Mouse (Mus musculus) limb, embryonic 11.5 days (tissue): ENCODE measurements around the gene Rab40c. TPM values are rescaled to one million over a fixed set of nuclear protein-coding genes. Genes with fewer than 3 reads are reported as not detected.

ENCODE experiments used
- ATAC-seq: fragments of 200-750 bp; cut with Nextera tagmentation; 2 replicates; pipeline ENCODE4 v1.8.0; 2017; ENCODE audit warnings: low read depth; ENCODE audit not compliant: insufficient number of reproducible peaks, low FRiP score, low TSS enrichment
- DNase-seq: peaks from one replicate; pipeline ENCODE4 v3.0.0-alpha.2; 2015; ENCODE audit warnings: low spot score
- H3K27ac ChIP-seq: fragments of 300-500 bp; sonication (generic); replicated peaks from 2 replicates; pipeline ENCODE4 v1.5.1; 2014; ENCODE audit warnings: low read depth, mild to moderate bottlenecking, low read length
- H3K27me3 ChIP-seq: fragments of 300-500 bp; sonication (generic); 2 replicates; pipeline ENCODE4 v1.6.1; 2014; ENCODE audit warnings: mild to moderate bottlenecking, low read length, mixed read lengths; ENCODE audit not compliant: control insufficient read depth, insufficient read depth
- H3K36me3 ChIP-seq: fragments of 300-500 bp; sonication (generic); 2 replicates; pipeline ENCODE4 v1.6.1; 2014; ENCODE audit warnings: mild to moderate bottlenecking, low read length, moderate library complexity, mixed read lengths; ENCODE audit not compliant: control insufficient read depth, insufficient read depth
- H3K4me1 ChIP-seq: fragments of 300-500 bp; sonication (generic); 2 replicates; pipeline ENCODE4 v1.6.1; 2014; ENCODE audit warnings: low read length, mixed read lengths; ENCODE audit not compliant: control insufficient read depth, insufficient read depth
- H3K4me2 ChIP-seq: fragments of 300-500 bp; sonication (generic); 2 replicates; pipeline ENCODE4 v1.6.1; 2014; ENCODE audit warnings: low read depth, mild to moderate bottlenecking, moderate library complexity; ENCODE audit not compliant: severe bottlenecking
- H3K4me3 ChIP-seq: fragments of 300-500 bp; sonication (generic); 2 replicates; pipeline ENCODE4 v1.5.1; 2014; ENCODE audit warnings: low read depth, low read length
- H3K9ac ChIP-seq: fragments of 300-500 bp; sonication (generic); 2 replicates; pipeline ENCODE4 v1.6.1; 2014; ENCODE audit warnings: mild to moderate bottlenecking, low read length
- H3K9me3 ChIP-seq: fragments of 300-500 bp; sonication (generic); 2 replicates; pipeline ENCODE4 v1.6.1; 2016; ENCODE audit warnings: low read length; ENCODE audit not compliant: control insufficient read depth
- WGBS: fragments of 180-500 bp; shearing (Covaris S2); extraction: QIAGEN DNeasy Blood & Tissue Kit; methylation state at CpG from one replicate; pipeline ENCODE4 v1.1.7; 2014; 5-methylcytosine and 5-hydroxymethylcytosine counted together
- polyA plus RNA-seq: library from polyadenylated mRNA; unstranded; fragments of >200 nt; fragmentation: Nextera tagmentation; extraction: Ambion mirVana; gene quantifications from 2 replicates; pipeline ENCODE4 v1.2.1, GENCODE M21; 2014

Rab40c gene
- 19.2 and 19.7 TPM in 2 replicates for polyA plus RNA-seq

DNA sequence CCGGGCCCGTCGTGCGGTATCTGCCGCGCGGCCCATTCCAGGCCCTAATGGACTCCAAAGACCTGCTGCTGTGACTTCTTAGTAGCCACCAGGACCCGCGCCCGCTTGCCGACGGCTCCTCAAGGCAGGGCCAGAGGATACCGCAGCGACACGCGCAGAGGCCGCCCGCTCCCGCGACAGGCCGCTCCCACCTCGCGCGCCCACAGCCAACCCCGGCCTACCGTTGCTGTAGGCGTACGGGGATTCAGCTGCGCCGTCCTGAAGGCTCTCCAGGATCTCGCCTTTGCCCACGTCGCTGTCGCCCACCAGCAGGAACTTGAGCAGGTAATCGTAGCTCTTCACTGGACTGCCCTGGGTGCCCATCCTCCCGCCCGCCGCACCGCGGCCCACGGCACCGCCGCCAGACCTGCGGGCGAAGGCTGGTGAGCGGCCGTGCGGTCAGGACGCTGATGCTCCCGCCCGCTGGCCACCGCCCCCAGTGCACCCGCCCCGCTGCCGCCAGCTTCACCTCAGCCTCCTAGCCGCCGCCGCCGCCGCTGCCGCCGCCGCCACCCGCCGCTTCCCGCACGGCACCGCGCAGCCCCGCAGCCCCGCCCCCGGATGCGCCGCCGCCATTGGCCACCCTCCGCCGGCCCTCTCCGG, at the start of gene Rab40c:
TSS of gene Rab40c (minus strand) at position 584 of the 642 bp plus-strand sequence.
- Histone ChIP-seq H3K4me2 (peak within 1 kb of the TSS; percentile 95), H3K27ac (peak within 1 kb of the TSS; percentile 74; the same call in 1 of the 2 replicates), H3K36me3 (no peaks in the 10 kb centered on the region), H3K9me3 (no peaks in the 10 kb centered on the region), H3K4me3 (peak within 1 kb of the TSS; percentile 94), H3K4me1 (peaks cover 5% of the 10 kb centered on the region), H3K27me3 (no peaks in the 10 kb centered on the region), H3K9ac (peak within 1 kb of the TSS; percentile 78)
- WGBS, result under 1% methylated on average over 56 of the region's 78 CpGs
- DNase-seq (peak; percentile 50), ATAC-seq (peak; percentile 1; the same call in 1 of the 2 replicates)

DNA sequence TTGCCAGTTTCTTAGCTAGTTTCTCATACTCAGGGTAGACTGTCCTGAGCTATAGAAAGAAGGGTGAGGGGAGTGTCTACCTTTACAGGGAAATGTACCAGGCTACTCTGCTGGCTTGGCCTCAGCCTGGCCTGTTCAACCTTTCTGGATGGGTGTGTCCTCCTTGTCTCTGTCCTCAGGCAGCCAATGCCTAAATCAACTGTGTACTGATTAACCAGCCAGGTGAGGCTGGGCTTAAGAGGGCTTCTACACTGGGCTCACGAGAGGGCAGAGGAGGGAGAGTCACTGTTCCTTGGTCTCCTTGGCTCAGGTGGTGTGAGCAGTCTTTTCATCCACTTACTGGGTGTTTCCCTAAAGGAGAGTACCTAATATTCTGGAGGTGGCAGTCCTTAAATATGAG, 48.6 kb upstream of the Rab40c start:
- Histone ChIP-seq H3K4me2 (no peak overlapping the region), H3K9ac (no peak overlapping the region), H3K4me1 (no peaks in the 10 kb centered on the region), H3K9me3 (no peaks in the 10 kb centered on the region), H3K27ac (no peak overlapping the region), H3K27me3 (no peaks in the 10 kb centered on the region), H3K36me3 (peaks cover 10% of the 10 kb centered on the region), H3K4me3 (no peak overlapping the region)
- no peak for ATAC-seq
- WGBS, result 53% methylated on average over 1 of the region's 1 CpGs
- no peak for DNase-seq

DNA sequence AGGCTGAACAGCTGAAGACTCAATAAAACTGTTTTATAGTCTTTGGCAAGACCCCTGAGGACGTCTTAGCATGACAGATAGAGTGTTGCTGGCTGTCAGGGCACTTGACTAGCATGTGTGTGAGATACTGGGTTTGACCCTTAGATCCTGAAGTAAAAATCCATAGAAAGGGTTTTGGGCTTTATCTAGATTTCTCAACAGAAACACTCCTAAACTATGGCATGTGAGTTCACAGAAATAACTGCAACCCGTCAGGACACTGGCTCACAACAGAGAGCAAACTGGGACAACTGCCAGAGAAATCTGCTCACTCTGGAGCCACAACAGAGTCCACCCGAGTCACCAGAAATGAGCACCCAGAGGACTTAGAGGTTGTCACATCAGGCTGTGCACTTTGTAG, 48.1 kb upstream of the Rab40c start:
- DNase-seq (no peak), ATAC-seq (no peak)
- Histone ChIP-seq H3K9ac (no peak overlapping the region), H3K27ac (no peak overlapping the region), H3K27me3 (no peaks in the 10 kb centered on the region), H3K4me2 (no peak overlapping the region), H3K9me3 (no peaks in the 10 kb centered on the region), H3K4me3 (no peak overlapping the region), H3K36me3 (peaks cover 12% of the 10 kb centered on the region), H3K4me1 (no peaks in the 10 kb centered on the region)
- 53% methylated on average over 3 of the region's 3 CpGs for WGBS

DNA sequence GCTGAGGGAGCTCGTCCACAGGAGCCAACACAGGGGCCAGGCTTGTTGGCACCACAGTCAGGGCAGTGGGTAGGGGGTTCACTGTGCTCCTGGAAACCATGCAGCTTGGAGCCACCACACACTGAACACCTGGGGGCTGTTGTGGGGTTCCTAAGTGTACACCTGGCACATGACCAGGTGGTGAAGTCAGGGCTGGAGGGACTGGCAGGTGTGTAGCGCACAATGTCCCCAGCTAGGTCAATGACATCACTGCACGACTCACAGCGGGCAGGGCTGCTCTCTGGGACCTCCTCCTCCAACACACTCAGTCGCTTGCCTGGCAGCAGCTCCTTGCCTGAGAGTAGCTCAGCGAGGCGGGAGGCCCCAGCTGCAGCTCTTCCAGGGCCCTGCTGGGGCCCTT, 44.7 kb upstream of the Rab40c start:
- Histone ChIP-seq H3K27me3 (no peaks in the 10 kb centered on the region), H3K36me3 (peaks cover 14% of the 10 kb centered on the region), H3K4me3 (no peak overlapping the region), H3K9ac (no peak overlapping the region), H3K27ac (no peak overlapping the region), H3K9me3 (no peaks in the 10 kb centered on the region), H3K4me2 (no peak overlapping the region), H3K4me1 (no peaks in the 10 kb centered on the region)
- WGBS, result 93% methylated on average over 7 of the region's 7 CpGs
- DNase-seq (no peak), ATAC-seq (no peak)

DNA sequence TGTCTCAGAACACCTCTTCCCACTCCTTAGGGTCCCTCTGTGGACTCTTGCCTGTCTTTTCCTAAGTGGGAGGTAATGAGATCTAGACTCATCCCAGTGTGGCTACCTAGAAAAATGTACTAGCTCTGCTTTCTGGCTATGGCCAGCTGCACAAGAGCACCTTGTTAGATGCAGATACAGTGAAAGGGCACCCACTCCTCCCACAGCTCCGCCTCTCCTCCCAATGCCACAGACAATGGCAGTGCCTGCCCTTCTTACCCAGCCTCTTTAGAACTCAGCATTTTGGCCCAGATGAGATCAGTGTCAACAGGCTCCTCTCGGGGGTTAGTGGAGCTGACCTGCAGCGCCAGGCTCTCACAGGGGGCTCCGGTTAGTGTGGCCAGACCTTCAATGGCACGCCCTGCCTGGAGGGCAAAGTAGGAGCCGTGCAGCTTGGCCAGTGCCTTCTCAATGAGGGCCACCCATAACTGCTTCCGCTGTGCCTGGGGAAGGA, 42.9 kb upstream of the Rab40c start:
- no peak overlapping the region for H3K27ac ChIP-seq
- no peak overlapping the region for H3K4me3 ChIP-seq
- H3K9me3 ChIP-seq, result no peaks in the 10 kb centered on the region
- no peak overlapping the region for H3K4me2 ChIP-seq
- H3K27me3 ChIP-seq, result no peaks in the 10 kb centered on the region
- WGBS, result 95% methylated on average over 7 of the region's 7 CpGs
- peaks cover 14% of the 10 kb centered on the region for H3K36me3 ChIP-seq
- H3K9ac ChIP-seq, result no peak overlapping the region
- ATAC-seq (no peak), DNase-seq (no peak)
- H3K4me1 ChIP-seq, result no peaks in the 10 kb centered on the region

DNA sequence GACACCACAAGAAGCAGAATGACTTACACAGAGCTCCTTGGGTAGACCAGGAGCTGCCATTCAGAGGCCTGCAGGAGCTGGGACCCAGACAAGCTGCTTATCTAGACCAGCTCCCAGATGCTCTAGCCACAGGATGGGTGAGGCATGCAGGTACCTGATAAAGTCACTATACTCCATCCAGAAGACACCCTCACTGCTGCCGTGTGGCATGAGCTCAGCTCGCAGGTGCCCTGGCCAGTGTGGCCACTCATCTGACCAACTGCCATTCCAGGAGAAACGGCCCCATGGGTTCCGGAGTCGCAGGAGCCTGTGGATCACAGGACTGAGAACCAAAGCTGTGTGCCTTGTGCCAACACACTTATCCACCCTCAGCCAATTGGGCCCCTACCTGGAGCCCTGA, 42.0 kb upstream of the Rab40c start:
- WGBS, result 91% methylated on average over 5 of the region's 5 CpGs

DNA sequence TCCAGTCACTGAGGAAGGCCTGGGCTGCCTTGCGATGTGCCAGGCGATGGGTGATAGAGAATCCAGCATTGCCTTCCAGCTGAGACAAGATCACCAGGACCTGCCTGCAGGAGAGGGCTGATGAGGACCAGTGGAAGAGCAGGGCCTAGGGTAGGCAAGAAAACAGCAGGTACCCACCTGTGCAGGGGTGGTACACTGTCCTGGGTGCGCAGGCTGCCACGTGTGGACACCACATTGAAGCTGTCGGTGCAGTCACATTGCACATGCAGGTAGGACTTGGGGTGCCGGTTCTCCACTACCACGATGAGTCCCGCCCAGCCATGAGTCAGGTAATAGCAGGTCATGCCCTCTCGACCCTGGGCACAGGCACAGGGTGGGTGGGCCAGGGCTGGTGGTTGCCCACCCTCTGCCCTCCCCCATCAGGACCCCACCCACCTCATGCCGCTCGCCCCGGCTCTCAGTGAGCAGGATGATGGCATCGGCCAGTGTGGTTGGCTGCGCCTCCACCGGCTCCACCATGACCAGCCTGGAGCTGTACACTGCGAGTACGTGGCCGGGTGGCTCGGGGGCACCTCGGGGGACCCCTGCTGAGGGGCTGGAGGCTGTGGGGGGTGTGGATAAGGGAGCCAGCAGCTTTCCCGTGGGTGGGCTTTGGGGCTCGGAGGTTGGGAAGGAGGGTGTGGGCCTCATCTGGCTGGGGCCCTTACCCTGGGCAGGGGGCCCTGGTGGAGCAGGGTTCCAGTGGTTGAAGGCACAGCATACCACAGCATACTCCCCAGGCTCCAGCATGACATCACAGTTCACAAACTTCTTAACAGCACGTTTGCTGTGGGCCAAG, 40.3 kb upstream of the Rab40c start:
- 90% methylated on average over 23 of the region's 23 CpGs for WGBS
- Histone ChIP-seq H3K27me3 (no peaks in the 10 kb centered on the region), H3K4me2 (no peak overlapping the region), H3K4me3 (no peak overlapping the region), H3K4me1 (no peaks in the 10 kb centered on the region), H3K36me3 (peaks cover 10% of the 10 kb centered on the region), H3K9me3 (no peaks in the 10 kb centered on the region), H3K9ac (no peak overlapping the region), H3K27ac (no peak overlapping the region)
- no peak for DNase-seq
- ATAC-seq, result no peak

More for the DNA sequence above, 42.0 kb upstream of the Rab40c start:
- peaks cover 14% of the 10 kb centered on the region for H3K36me3 ChIP-seq
- no peaks in the 10 kb centered on the region for H3K27me3 ChIP-seq
- H3K4me2 ChIP-seq, result no peak overlapping the region
- H3K9ac ChIP-seq, result no peak overlapping the region
- DNase-seq, result no peak
- H3K27ac ChIP-seq, result no peak overlapping the region
- H3K4me1 ChIP-seq, result no peaks in the 10 kb centered on the region
- no peak for ATAC-seq
- no peaks in the 10 kb centered on the region for H3K9me3 ChIP-seq
- no peak overlapping the region for H3K4me3 ChIP-seq

DNA sequence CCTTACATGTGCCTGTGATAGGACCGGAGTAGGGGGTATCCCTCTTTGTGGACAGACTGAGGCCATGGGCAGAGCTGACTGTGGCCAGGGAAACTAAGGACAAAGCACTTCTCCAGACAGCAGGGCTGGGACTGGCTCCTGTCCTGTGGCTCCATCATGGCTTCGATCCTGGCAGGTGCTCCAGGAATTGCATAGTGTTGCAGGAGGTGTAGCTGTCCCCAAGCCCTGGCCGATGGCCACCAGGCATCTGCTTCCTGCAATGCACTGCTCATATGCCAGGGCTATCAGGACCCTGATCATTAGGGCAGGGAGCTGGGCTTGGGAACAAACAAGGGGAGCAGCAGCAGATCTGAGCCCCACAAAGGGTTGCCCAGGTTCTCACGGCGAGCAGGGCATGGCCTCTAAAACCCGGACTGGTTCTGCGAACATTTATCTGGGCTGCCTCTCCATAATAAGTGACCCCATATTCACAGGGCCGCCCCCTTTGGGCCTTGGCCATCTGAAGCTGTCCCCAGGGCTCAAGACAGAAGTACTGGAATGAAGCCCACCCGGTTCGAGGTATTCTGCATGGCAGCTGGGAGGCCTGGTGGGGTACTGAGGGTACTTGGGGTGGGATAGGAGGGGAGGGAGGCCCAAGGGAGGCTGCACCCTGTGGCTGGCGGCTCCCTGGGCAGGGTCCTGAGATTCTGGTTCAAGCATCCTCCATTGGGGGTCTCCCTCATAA, 39.4 kb upstream of the Rab40c start:
- 91% methylated on average over 11 of the region's 11 CpGs for WGBS
- no peaks in the 10 kb centered on the region for H3K4me1 ChIP-seq
- no peak overlapping the region for H3K4me2 ChIP-seq
- DNase-seq (no peak), ATAC-seq (no peak)
- peaks cover 5% of the 10 kb centered on the region for H3K36me3 ChIP-seq
- no peak overlapping the region for H3K27ac ChIP-seq
- no peak overlapping the region for H3K9ac ChIP-seq
- no peaks in the 10 kb centered on the region for H3K9me3 ChIP-seq
- no peaks in the 10 kb centered on the region for H3K27me3 ChIP-seq
- H3K4me3 ChIP-seq, result no peak overlapping the region
